Comparison of ENCODE assay signal across 8 mouse cellular contexts in genomic region chr7:98729661-98730271, GRCm38 (mm10). TPM values are rescaled to one million over a fixed set of nuclear protein-coding genes. Genes with fewer than 3 reads are reported as not detected.
A peak's percentile ranks its signal among the peaks of the same experiment; 100 is the strongest.
DNase-seq lines count a peak whose midpoint lies in the region; ATAC-seq lines count a peak whose summit lies in the region.
"Had no signal": no experiment of that assay in that cellular context is flagged by ENCODE, and none has a peak within 500 bp of the region (broad histone marks: within the 10 kb centered on the region; RNA-seq: fewer than 3 reads in every experiment).

No protein-coding gene starts in this region.

- 21% methylated on average over 19 of the region's 19 CpGs for WGBS in neural tube, embryonic 11.5 days
- WGBS in embryonic facial prominence, embryonic 15.5 days: 12% methylated on average over 19 of the region's 19 CpGs
- WGBS in kidney, embryonic 15.5 days: 11% methylated on average over 19 of the region's 19 CpGs

- H3K4me1 ChIP-seq in neural tube, embryonic 11.5 days (ENCODE audit: control insufficient read depth, insufficient read depth, low read length): no peaks in the 10 kb centered on the region
- H3K4me1 ChIP-seq in embryonic facial prominence, embryonic 15.5 days: peaks cover 35% of the 10 kb centered on the region
- peaks cover 49% of the 10 kb centered on the region for H3K4me1 ChIP-seq in kidney, embryonic 15.5 days

- no peaks in the 10 kb centered on the region for H3K9me3 ChIP-seq in neural tube, embryonic 11.5 days (ENCODE audit: control insufficient read depth, low read length)
- H3K9me3 ChIP-seq in embryonic facial prominence, embryonic 15.5 days (replicated peaks): no peaks in the 10 kb centered on the region
- no peaks in the 10 kb centered on the region for H3K9me3 ChIP-seq in kidney, embryonic 15.5 days (replicated peaks)

- no peak for ATAC-seq in neural tube, embryonic 11.5 days (ENCODE audit: insufficient read depth, low FRiP score, low TSS enrichment)
- ATAC-seq in embryonic facial prominence, embryonic 15.5 days (ENCODE audit: insufficient number of reproducible peaks, low FRiP score, low TSS enrichment, low read depth): peak; percentile 22; the same call in 1 of the 2 replicates
- ATAC-seq in kidney, embryonic 15.5 days (replicated peaks; ENCODE audit: low FRiP score): peak; percentile 78

- H3K4me3 ChIP-seq in neural tube, embryonic 11.5 days (ENCODE audit: low read depth, low read length): no peak overlapping the region
- peak overlapping the region; percentile 8; the same call in 1 of the 2 replicates for H3K4me3 ChIP-seq in embryonic facial prominence, embryonic 15.5 days (replicated peaks)
- H3K4me3 ChIP-seq in kidney, embryonic 15.5 days (replicated peaks): peak overlapping the region; percentile 21; the same call in 1 of the 2 replicates
- H3K4me3 ChIP-seq: myocyte had no signal

- intact Hi-C loops in left cerebral cortex, postnatal 14 days (cut with DNase I): no loop called here

- H3K36me3 ChIP-seq in neural tube, embryonic 11.5 days (ENCODE audit: control insufficient read depth, insufficient read depth, low read length): no peaks in the 10 kb centered on the region
- H3K36me3 ChIP-seq in embryonic facial prominence, embryonic 15.5 days: no peaks in the 10 kb centered on the region
- no peaks in the 10 kb centered on the region for H3K36me3 ChIP-seq in kidney, embryonic 15.5 days

- H3K27ac ChIP-seq in neural tube, embryonic 11.5 days (ENCODE audit: low read depth, low read length): no peak overlapping the region
- H3K27ac ChIP-seq in embryonic facial prominence, embryonic 15.5 days (replicated peaks): no peak overlapping the region
- H3K27ac ChIP-seq in kidney, embryonic 15.5 days: peak overlapping the region; percentile 86

- H3K27me3 ChIP-seq in neural tube, embryonic 11.5 days (ENCODE audit: control insufficient read depth, insufficient read depth, low read length): no peaks in the 10 kb centered on the region
- no peaks in the 10 kb centered on the region for H3K27me3 ChIP-seq in embryonic facial prominence, embryonic 15.5 days
- peaks cover 14% of the 10 kb centered on the region for H3K27me3 ChIP-seq in kidney, embryonic 15.5 days

- H3K9ac ChIP-seq in neural tube, embryonic 11.5 days (ENCODE audit: low read length): no peak overlapping the region
- no peak overlapping the region for H3K9ac ChIP-seq in embryonic facial prominence, embryonic 15.5 days
- H3K9ac ChIP-seq in kidney, embryonic 15.5 days: no peak overlapping the region

- H3K4me2 ChIP-seq in neural tube, embryonic 11.5 days (ENCODE audit: low read depth): peak overlapping the region; percentile 12; the same call in 1 of the 2 replicates
- H3K4me2 ChIP-seq in embryonic facial prominence, embryonic 15.5 days (replicated peaks): peak overlapping the region; percentile 30
- H3K4me2 ChIP-seq in kidney, embryonic 15.5 days: peak overlapping the region; percentile 53

- DNase-seq in neural tube, embryonic 11.5 days (ENCODE audit: low spot score): peak; percentile 35
- no peak for DNase-seq in neural tube, embryonic 10.5 days (ENCODE audit: extremely low spot score, low spot score)
- peak; percentile 71 for DNase-seq in retina, postnatal 1 day
- no peak for DNase-seq in left cerebral cortex, postnatal 14 days (ENCODE audit: low spot score in 2 of 2)
- no peak for DNase-seq in c-Kit-positive CD71-positive TER-119-positive erythroid progenitor cells, embryonic 14.5 days (ENCODE audit: low spot score)

RNA-seq across cellular contexts. Expression of gene Thap12, which starts 26.9 kb away (rescaled TPM):
- polyA plus RNA-seq in neural tube, embryonic 11.5 days (2014; fragmentation: Nextera tagmentation; extraction: Ambion mirVana): 83.3 and 85.9 TPM in 2 replicates
- 55.3 and 56.1 TPM in 2 replicates for polyA plus RNA-seq in embryonic facial prominence, embryonic 15.5 days (2015; fragmentation: Nextera tagmentation; extraction: Ambion mirVana)
- 61.3 and 61.7 TPM in 2 replicates for polyA plus RNA-seq in kidney, embryonic 15.5 days (2015; fragmentation: Nextera tagmentation; extraction: Ambion mirVana)
- 10 to 100 TPM; 60.5 to 61.1 TPM for total RNA-seq in left cerebral cortex, postnatal 14 days (2021)

Comparison
In these comparisons a context has a peak if more than half of its experiments do, and no peak if none do; other contexts are left out.
1. DNase-seq: peak in neural tube, embryonic 11.5 days (single experiment) and retina, postnatal 1 day (single experiment); none in neural tube, embryonic 10.5 days (single experiment), left cerebral cortex, postnatal 14 days (0 of 2) and c-Kit-positive CD71-positive TER-119-positive erythroid progenitor cells, embryonic 14.5 days (single experiment).
2. Peak in every context shown above with its lines, with median percentiles within 50 percentile points of each other: H3K4me2 ChIP-seq.